Mouse (Mus musculus): Measurements from ENCODE around the gene Gm20489. TPM values are rescaled to one million over a fixed set of nuclear protein-coding genes. Genes with fewer than 3 reads are reported as not detected.

Gm20489 gene
- not detected for polyA plus RNA-seq (2017; shearing (Covaris generic))

GRCm38 (mm10) chrX:101268755-101269124 lies at the start of gene Gm20489:
Gene Gm20489 (minus strand): TSS chrX:101269023.

DNA sequence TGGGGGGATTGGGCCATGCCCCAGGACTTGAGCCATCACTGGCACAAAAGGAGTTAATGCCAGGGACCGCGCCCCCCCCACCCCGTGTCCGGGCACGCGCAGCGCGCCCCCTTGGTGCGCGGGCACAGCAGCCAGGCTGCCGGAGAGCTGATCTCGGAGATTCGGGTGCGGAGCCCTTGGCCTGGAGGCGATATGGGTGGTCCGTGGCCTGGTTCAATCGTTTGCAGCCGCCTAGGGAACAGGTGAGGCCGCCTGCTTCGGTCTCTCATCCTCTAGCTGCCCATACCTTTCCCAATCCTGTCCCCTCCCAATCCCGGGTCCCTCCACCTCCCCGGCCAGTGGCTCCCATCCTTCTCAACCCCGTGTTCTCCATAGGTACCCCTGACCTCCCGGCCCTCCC lies 30.2 kb upstream of the Gm20489 start, which contains the start of gene Nlgn3:
Gene Nlgn3, plus strand, starts transcription at position 114 of the 400 bp plus-strand sequence.

DNA sequence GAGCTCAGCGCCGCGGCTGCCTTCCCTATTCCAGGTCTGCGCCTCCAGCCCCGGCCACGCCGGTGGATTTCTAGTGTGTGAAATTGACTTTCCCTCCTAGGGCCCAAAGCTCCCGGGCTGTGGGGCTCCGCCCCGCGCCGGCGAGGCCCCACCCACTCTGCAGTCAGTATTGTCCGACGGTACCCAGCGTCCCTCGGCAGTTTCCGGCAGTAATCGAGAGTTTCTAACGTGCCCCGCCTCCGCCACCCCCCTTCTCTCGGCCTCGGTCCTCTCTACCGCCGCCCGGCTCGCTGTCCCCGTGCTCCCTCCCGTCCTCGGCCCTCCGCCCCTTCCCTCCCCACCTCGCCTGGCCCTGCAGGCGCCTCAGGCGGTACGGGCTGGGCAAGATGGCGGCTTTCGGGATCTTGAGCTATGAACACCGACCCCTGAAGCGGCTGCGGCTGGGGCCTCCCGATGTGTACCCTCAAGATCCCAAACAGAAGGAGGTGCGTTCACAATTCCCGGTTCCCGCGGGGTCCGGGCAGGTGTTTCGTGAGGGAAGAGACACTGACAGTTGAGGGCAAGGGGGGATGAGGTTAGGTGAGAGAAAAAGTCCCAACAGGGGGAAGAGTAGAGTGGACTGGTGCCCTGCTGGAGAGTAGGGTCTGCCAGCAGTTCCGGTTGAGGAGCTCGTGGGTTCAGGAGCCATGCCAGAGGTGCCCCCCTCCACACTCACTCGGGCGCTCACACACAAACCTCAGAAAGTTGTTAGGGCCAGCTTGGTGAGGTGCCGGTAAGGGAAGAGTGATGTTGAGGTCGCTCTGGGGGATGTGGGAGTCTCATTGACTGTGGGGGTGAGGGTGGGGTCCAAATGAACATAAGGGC lies 5.3 kb upstream of the Gm20489 start, which contains the start of gene Med12:
Gene Med12, plus strand, starts transcription at position 156 of the 864 bp plus-strand sequence.

GRCm38 (mm10) chrX:101268025-101268754 lies 633 bp downstream of the Gm20489 start, which contains the start of gene Il2rg:
Gene Il2rg (minus strand): TSS chrX:101268255.

GRCm38 (mm10) chrX:101263892-101264291 lies 4.9 kb downstream of the Gm20489 start, which contains the start of gene Gm614:
Gene Gm614 (minus strand): TSS chrX:101263992.

GRCm38 (mm10) chrX:101253952-101254729 lies 14.7 kb downstream of the Gm20489 start, which contains the start of gene Foxo4:
Gene Foxo4 (plus strand): TSS chrX:101254528.

GRCm38 (mm10) chrX:101221834-101222795 lies 46.7 kb downstream of the Gm20489 start, which contains the start of gene Snx12:
Gene Snx12 (minus strand): TSS chrX:101222563.

Other genes with a start within 250 kb of the Gm20489 start
- 0.12 TPM for gene Tex11, start 209.4 kb downstream of the Gm20489 start, polyA plus RNA-seq (2017; shearing (Covaris generic))
- gene Slc7a3, start 183.0 kb downstream of the Gm20489 start, polyA plus RNA-seq (2017; shearing (Covaris generic)) = 1.1 TPM
- gene Snx12, start 46.5 kb downstream of the Gm20489 start, polyA plus RNA-seq (2017; shearing (Covaris generic)) = 60.7 TPM
- gene Foxo4, start 14.5 kb downstream of the Gm20489 start, polyA plus RNA-seq (2017; shearing (Covaris generic)) = 2.0 TPM
- 4.8 TPM for gene Gm614, start 5.0 kb downstream of the Gm20489 start, polyA plus RNA-seq (2017; shearing (Covaris generic))
- gene Il2rg, start 768 bp downstream of the Gm20489 start, polyA plus RNA-seq (2017; shearing (Covaris generic)) = 1,777 TPM
- gene Med12, start 5.0 kb upstream of the Gm20489 start, polyA plus RNA-seq (2017; shearing (Covaris generic)) = 99.2 TPM
- gene Nlgn3, start 30.1 kb upstream of the Gm20489 start, polyA plus RNA-seq (2017; shearing (Covaris generic)) = 0.07 TPM
- not detected for gene Gjb1, start 107.4 kb upstream of the Gm20489 start, polyA plus RNA-seq (2017; shearing (Covaris generic))
- gene Zmym3, start 151.8 kb upstream of the Gm20489 start, polyA plus RNA-seq (2017; shearing (Covaris generic)) = 21.8 TPM
- 343 TPM for gene Nono, start 160.3 kb upstream of the Gm20489 start, polyA plus RNA-seq (2017; shearing (Covaris generic))
- gene Itgb1bp2, start 180.1 kb upstream of the Gm20489 start, polyA plus RNA-seq (2017; shearing (Covaris generic)) = 0.56 TPM

Measured in inflammation-experienced regulatory T-cells, adult 16 weeks (primary cell).